Mouse (Mus musculus) ES-E14 (cell line): ENCODE measurements around the gene Hpgd. TPM values are rescaled to one million over a fixed set of nuclear protein-coding genes. Genes with fewer than 3 reads are reported as not detected.
"Not testable (repeated sequence)": the region's sequence is repeated elsewhere in the genome, so short reads cannot be mapped to it uniquely, and the experiment has no call there.

Experiments
- DNase-seq: peaks from one replicate; pipeline ENCODE4 v3.0.0-alpha.2; 2013; ENCODE audit warnings: low read depth, low spot score
- H3K27ac ChIP-seq: 2 replicates; pipeline ENCODE4 v1.5.1; 2012; ENCODE audit warnings: low read depth, mild to moderate bottlenecking, low read length, moderate library complexity, mixed read lengths; ENCODE audit not compliant: poor library complexity, insufficient read depth, severe bottlenecking
- H3K36me3 ChIP-seq: 2 replicates; pipeline ENCODE4 v1.6.1; 2012; ENCODE audit warnings: mild to moderate bottlenecking, low read length, moderate library complexity, mixed read lengths; ENCODE audit not compliant: control insufficient read depth, poor library complexity, insufficient read depth, severe bottlenecking
- H3K4me1 ChIP-seq, 2 experiments: fragments of 150-350 bp in 1 of 2; sonication (generic) in 1 of 2; 2 replicates each; pipeline ENCODE4 v1.6.1; 2012; ENCODE audit warnings: low read length in 2 of 2, mild to moderate bottlenecking in 1 of 2, mixed read lengths in 1 of 2; ENCODE audit not compliant: control insufficient read depth in 2 of 2, insufficient read depth in 2 of 2, poor library complexity in 1 of 2
- H3K4me3 ChIP-seq, 2 experiments: fragments of 150-350 bp in 1 of 2; sonication (generic) in 1 of 2; 2 replicates each; pipeline ENCODE4 v1.5.1; 2012; ENCODE audit warnings: low read length in 2 of 2, low read depth in 1 of 2, mild to moderate bottlenecking in 1 of 2, mixed read lengths in 1 of 2; ENCODE audit not compliant: insufficient read depth in 1 of 2, poor library complexity in 1 of 2, severe bottlenecking in 1 of 2
- H3K9ac ChIP-seq: 2 replicates; pipeline ENCODE4 v1.6.1; 2012; ENCODE audit warnings: low read depth, mild to moderate bottlenecking, low read length, mixed read lengths; ENCODE audit not compliant: poor library complexity, insufficient read depth, severe bottlenecking
- H3K9me3 ChIP-seq: fragments of 150-350 bp; sonication (generic); 2 replicates; pipeline ENCODE4 v1.6.1; 2012; ENCODE audit warnings: low read depth, mild to moderate bottlenecking, low read length; ENCODE audit not compliant: control insufficient read depth, insufficient read depth
- CHD2 ChIP-seq: IDR thresholded peaks from 2 replicates; pipeline ENCODE4 v1.6.1; 2014; ENCODE audit warnings: mild to moderate bottlenecking, low read depth, low read length, inconsistent platforms
- HCFC1 ChIP-seq: IDR thresholded peaks from 2 replicates; pipeline ENCODE4 v1.6.1; 2012; ENCODE audit warnings: low read length, inconsistent platforms, borderline replicate concordance; ENCODE audit not compliant: insufficient read depth
- MAFK ChIP-seq: IDR thresholded peaks from 2 replicates; pipeline ENCODE4 v1.6.1; 2014; ENCODE audit warnings: mild to moderate bottlenecking, low read depth, low read length, inconsistent platforms; ENCODE audit not compliant: insufficient read depth
- ZC3H11A ChIP-seq: IDR thresholded peaks from 2 replicates; pipeline ENCODE4 v1.6.1; 2012; ENCODE audit warnings: low read depth, mild to moderate bottlenecking, inconsistent platforms, low read length, borderline replicate concordance
- ZNF384 ChIP-seq: IDR thresholded peaks from 2 replicates; pipeline ENCODE4 v1.6.1; 2012; ENCODE audit warnings: low read depth, low read length, inconsistent platforms
- in situ Hi-C, 2 experiments: fragments of 600-800 bp; cut with MboI; formaldehyde crosslinking; loops; one replicate each; pipeline ENCODE4 v1.15.1; 2025; ENCODE audit warnings: low sequenced_read_pairs in 2 of 2, inconsistent platforms in 1 of 2; ENCODE audit not compliant: unreplicated experiment in 2 of 2
- total RNA-seq: library from RNA; depleted of rRNA; stranded (reverse); fragments of 300-350 nt; gene quantifications from 2 replicates; pipeline ENCODE4 v1.2.3, GENCODE M21; 2012; rRNA removed

Gene Hpgd
- total RNA-seq: 0.32 and 1.1 TPM in 2 replicates

GRCm38 (mm10) chr8:56294373-56294877, at the start of gene Hpgd:
Hpgd (plus strand) TSS chr8:56294585.
- Histone ChIP-seq H3K9me3 (no peaks in the 10 kb centered on the region), H3K27ac (no peak within 1 kb of the TSS), H3K9ac (peak within 1 kb of the TSS; percentile 59), H3K4me1 (0 out of 4 replicates have a peak, but pooled peaks cover 0 to 2% of the 10 kb centered on the region in 2 experiments), H3K36me3 (no peaks in the 10 kb centered on the region), H3K4me3 (peak within 1 kb of the TSS; percentile 74 to 84)
- peak; percentile 47 for DNase-seq
- TF ChIP-seq HCFC1 (no peak), ZC3H11A (no peak), ZNF384 (no peak), MAFK (no peak), CHD2 (no peak)
- in situ Hi-C loops: no loop called here

GRCm38 (mm10) chr8:56251728-56252127, 42.7 kb upstream of the Hpgd start:
- peak overlapping the region; percentile 94 for H3K27ac ChIP-seq
- H3K4me3 ChIP-seq, H3K9ac ChIP-seq, H3K36me3 ChIP-seq, H3K9me3 ChIP-seq, H3K4me1 ChIP-seq, in situ Hi-C loops: not testable (repeated sequence)
- DNase-seq: peak; percentile 51

- TF ChIP-seq ZNF384: no peak
- TF ChIP-seq MAFK: no peak
- TF ChIP-seq CHD2: peak; percentile 71; the same call in 1 of the 2 replicates
- no peak for TF ChIP-seq HCFC1
- no peak for TF ChIP-seq ZC3H11A
- peak; percentile 69 for DNase-seq
- in situ Hi-C loops: no loop called here
- Histone ChIP-seq H3K4me1 (peaks cover 2 to 9% of the 10 kb centered on the region in 2 experiments; a peak in 2 of 4 replicates), H3K27ac (peak overlapping the region; percentile 94), H3K9ac (no peak overlapping the region), H3K4me3 (no peak overlapping the region; a peak in 1 of 4 replicates), H3K36me3 (no peaks in the 10 kb centered on the region), H3K9me3 (no peaks in the 10 kb centered on the region)
Measured at GRCm38 (mm10) chr8:56252314-56252713, 42.1 kb upstream of the Hpgd start.

GRCm38 (mm10) chr8:56261190-56261589, 33.2 kb upstream of the Hpgd start:
- Histone ChIP-seq H3K36me3 (no peaks in the 10 kb centered on the region), H3K9me3 (no peaks in the 10 kb centered on the region), H3K4me1 (no peaks in the 10 kb centered on the region), H3K4me3 (no peak overlapping the region), H3K9ac (no peak overlapping the region), H3K27ac (no peak overlapping the region)
- TF ChIP-seq ZNF384: no peak
- TF ChIP-seq ZC3H11A: no peak
- TF ChIP-seq MAFK: no peak
- TF ChIP-seq CHD2: no peak
- TF ChIP-seq HCFC1: no peak
- in situ Hi-C loops: no loop called here
- no peak for DNase-seq
